Mouse (Mus musculus) spleen, adult 12 weeks (tissue): Measurements from ENCODE around the gene Tfec.

ENCODE experiments used
- DNase-seq: peaks from one replicate; pipeline ENCODE4 v3.0.0; 2022; ENCODE audit warnings: low spot score

Gene Tfec

GRCm38 (mm10) chr6:16898251-16898862, at the start of gene Tfec:
TSS of gene Tfec (minus strand) at chr6:16898441.
- DNase-seq = no peak

GRCm38 (mm10) chr6:16947837-16948236, 49.6 kb upstream of the Tfec start:
- no peak for DNase-seq

GRCm38 (mm10) chr6:16943513-16943912, 45.3 kb upstream of the Tfec start:
- no peak for DNase-seq

- no peak for DNase-seq
Measured at GRCm38 (mm10) chr6:16942433-16942832, 44.2 kb upstream of the Tfec start.

GRCm38 (mm10) chr6:16931059-16931458, 32.8 kb upstream of the Tfec start:
- no peak for DNase-seq

GRCm38 (mm10) chr6:16920111-16920656, 21.9 kb upstream of the Tfec start:
- DNase-seq = no peak

- DNase-seq = no peak
Measured at GRCm38 (mm10) chr6:16891819-16892218, 6.4 kb downstream of the Tfec start.

GRCm38 (mm10) chr6:16883537-16884307, 14.5 kb downstream of the Tfec start:
- no peak for DNase-seq

- no peak for DNase-seq
Measured at GRCm38 (mm10) chr6:16874021-16874542, 24.2 kb downstream of the Tfec start.

GRCm38 (mm10) chr6:16870067-16870466, 28.2 kb downstream of the Tfec start:
- no peak for DNase-seq

- DNase-seq = no peak
Measured at GRCm38 (mm10) chr6:16868314-16868713, 29.9 kb downstream of the Tfec start.

GRCm38 (mm10) chr6:16862753-16863508, 35.3 kb downstream of the Tfec start:
- DNase-seq = no peak

GRCm38 (mm10) chr6:16862050-16862449, 36.2 kb downstream of the Tfec start:
- DNase-seq = no peak

GRCm38 (mm10) chr6:16855879-16856545, 42.2 kb downstream of the Tfec start:
- no peak for DNase-seq

- no peak for DNase-seq
Measured at GRCm38 (mm10) chr6:16854977-16855376, 43.3 kb downstream of the Tfec start.

GRCm38 (mm10) chr6:16846521-16846920, 51.7 kb downstream of the Tfec start:
- no peak for DNase-seq

- DNase-seq = no peak
Measured at GRCm38 (mm10) chr6:16835631-16836030, 62.6 kb downstream of the Tfec start.

- DNase-seq = no peak
Measured at GRCm38 (mm10) chr6:16828304-16828703, 69.9 kb downstream of the Tfec start.

GRCm38 (mm10) chr6:16821985-16822384, 76.3 kb downstream of the Tfec start:
- no peak for DNase-seq

- no peak for DNase-seq
Measured at GRCm38 (mm10) chr6:16806302-16806701, 91.9 kb downstream of the Tfec start.

GRCm38 (mm10) chr6:16797669-16798068, 100.6 kb downstream of the Tfec start:
- DNase-seq = no peak

GRCm38 (mm10) chr6:16796914-16797313, 101.3 kb downstream of the Tfec start:
- DNase-seq = no peak
